Mouse (Mus musculus): ENCODE data around the gene Dnm3.

GRCm38 (mm10) chr1:162135451-162136213 is 342.2 kb downstream of the Dnm3 start:
- TF ChIP-seq CTCF (IDR thresholded peaks at IDR 0.05; ENCODE audit: extremely low read depth, insufficient read depth, insufficient read length, insufficient replicate concordance) (no peak), POLR2A (IDR thresholded peaks at IDR 0.05; ENCODE audit: low read depth, low read length) (no peak)
